Mouse (Mus musculus): ENCODE measurements around the gene Rgl3. TPM values are rescaled to one million over a fixed set of nuclear protein-coding genes. Genes with fewer than 3 reads are reported as not detected.

The Rgl3 gene
- polyA plus RNA-seq, 1 experiment from 2014 or later, result 1.3 TPM

GRCm38 (mm10) chr9:21963417-21963816 lies 25.8 kb downstream of the Rgl3 start, which contains the start of gene Epor:
Gene Epor, minus strand, starts transcription at chr9:21963506.
- no peak for ATAC-seq (ENCODE audit: low FRiP score)
- no peak for DNase-seq (ENCODE audit: low spot score)
- H3K9me3 ChIP-seq (ENCODE audit: control insufficient read depth, low read length), result no peaks in the 10 kb centered on the region
- H3K9ac ChIP-seq, result peak within 1 kb of the TSS; percentile 25; the same call in 1 of the 2 replicates
- H3K4me3 ChIP-seq (replicated peaks; ENCODE audit: low read length), result peak within 1 kb of the TSS; percentile 34
- H3K36me3 ChIP-seq (replicated peaks; ENCODE audit: control insufficient read depth, insufficient read depth), result no peaks in the 10 kb centered on the region
- H3K4me1 ChIP-seq (replicated peaks; ENCODE audit: control insufficient read depth, insufficient read depth, low read length), result peaks cover 17% of the 10 kb centered on the region
- 14% methylated on average over 8 of the region's 8 CpGs for WGBS
- H3K27ac ChIP-seq, result no peak within 1 kb of the TSS
- peak within 1 kb of the TSS; percentile 70 for H3K4me2 ChIP-seq (replicated peaks)
- peaks cover 47% of the 10 kb centered on the region for H3K27me3 ChIP-seq (ENCODE audit: control insufficient read depth, insufficient read depth, low read length)

GRCm38 (mm10) chr9:21962416-21963059 lies 26.7 kb downstream of the Rgl3 start:
- Histone ChIP-seq H3K4me1 (replicated peaks; ENCODE audit: control insufficient read depth, insufficient read depth, low read length) (peaks cover 17% of the 10 kb centered on the region), H3K27ac (no peak overlapping the region), H3K9ac (peak overlapping the region; percentile 25; the same call in 1 of the 2 replicates), H3K27me3 (ENCODE audit: control insufficient read depth, insufficient read depth, low read length) (peaks cover 47% of the 10 kb centered on the region), H3K4me3 (replicated peaks; ENCODE audit: low read length) (peak overlapping the region; percentile 34), H3K9me3 (ENCODE audit: control insufficient read depth, low read length) (no peaks in the 10 kb centered on the region), H3K36me3 (replicated peaks; ENCODE audit: control insufficient read depth, insufficient read depth) (no peaks in the 10 kb centered on the region), H3K4me2 (replicated peaks) (peak overlapping the region; percentile 70)
- ATAC-seq (ENCODE audit: low FRiP score) (peak; percentile 50; the same call in 1 of the 2 replicates), DNase-seq (ENCODE audit: low spot score) (no peak)
- WGBS, result 3% methylated on average over 34 of the region's 34 CpGs

- Histone ChIP-seq H3K4me3 (replicated peaks; ENCODE audit: low read length) (peak overlapping the region; percentile 34), H3K27ac (no peak overlapping the region), H3K9ac (peak overlapping the region; percentile 25), H3K36me3 (replicated peaks; ENCODE audit: control insufficient read depth, insufficient read depth) (no peaks in the 10 kb centered on the region), H3K9me3 (ENCODE audit: control insufficient read depth, low read length) (no peaks in the 10 kb centered on the region), H3K27me3 (ENCODE audit: control insufficient read depth, insufficient read depth, low read length) (peaks cover 47% of the 10 kb centered on the region), H3K4me1 (replicated peaks; ENCODE audit: control insufficient read depth, insufficient read depth, low read length) (peaks cover 17% of the 10 kb centered on the region), H3K4me2 (replicated peaks) (peak overlapping the region; percentile 70)
- ATAC-seq (ENCODE audit: low FRiP score) (peak; percentile 31; the same call in 1 of the 2 replicates), DNase-seq (ENCODE audit: low spot score) (no peak)
- under 1% methylated on average over 15 of the region's 15 CpGs for WGBS
Observed at GRCm38 (mm10) chr9:21962010-21962409, 27.2 kb downstream of the Rgl3 start.

- WGBS, result 2% methylated on average over 35 of the region's 35 CpGs
- no peaks in the 10 kb centered on the region for H3K9me3 ChIP-seq (ENCODE audit: control insufficient read depth, low read length)
- DNase-seq (ENCODE audit: low spot score) (no peak), ATAC-seq (ENCODE audit: low FRiP score) (no peak)
- H3K4me3 ChIP-seq (replicated peaks; ENCODE audit: low read length), result peak overlapping the region; percentile 34
- peak overlapping the region; percentile 25; the same call in 1 of the 2 replicates for H3K9ac ChIP-seq
- H3K36me3 ChIP-seq (replicated peaks; ENCODE audit: control insufficient read depth, insufficient read depth), result no peaks in the 10 kb centered on the region
- no peak overlapping the region for H3K27ac ChIP-seq
- H3K4me2 ChIP-seq (replicated peaks), result peak overlapping the region; percentile 70
- H3K27me3 ChIP-seq (ENCODE audit: control insufficient read depth, insufficient read depth, low read length), result peaks cover 47% of the 10 kb centered on the region
- H3K4me1 ChIP-seq (replicated peaks; ENCODE audit: control insufficient read depth, insufficient read depth, low read length), result peaks cover 18% of the 10 kb centered on the region
Observed at GRCm38 (mm10) chr9:21961366-21961980, 27.8 kb downstream of the Rgl3 start.

GRCm38 (mm10) chr9:21960558-21961208 lies 28.6 kb downstream of the Rgl3 start:
- Histone ChIP-seq H3K9ac (no peak overlapping the region), H3K36me3 (replicated peaks; ENCODE audit: control insufficient read depth, insufficient read depth) (no peaks in the 10 kb centered on the region), H3K4me1 (replicated peaks; ENCODE audit: control insufficient read depth, insufficient read depth, low read length) (peaks cover 21% of the 10 kb centered on the region), H3K27ac (no peak overlapping the region), H3K4me2 (replicated peaks) (no peak overlapping the region; the same call in 1 of the 2 replicates), H3K4me3 (replicated peaks; ENCODE audit: low read length) (no peak overlapping the region), H3K27me3 (ENCODE audit: control insufficient read depth, insufficient read depth, low read length) (peaks cover 47% of the 10 kb centered on the region), H3K9me3 (ENCODE audit: control insufficient read depth, low read length) (no peaks in the 10 kb centered on the region)
- WGBS, result 13% methylated on average over 26 of the region's 26 CpGs
- no peak for DNase-seq (ENCODE audit: low spot score)
- no peak for ATAC-seq (ENCODE audit: low FRiP score)

GRCm38 (mm10) chr9:21960135-21960534 lies 29.1 kb downstream of the Rgl3 start:
- peaks cover 47% of the 10 kb centered on the region for H3K27me3 ChIP-seq (ENCODE audit: control insufficient read depth, insufficient read depth, low read length)
- no peak for DNase-seq (ENCODE audit: low spot score)
- 55% methylated on average over 9 of the region's 9 CpGs for WGBS

GRCm38 (mm10) chr9:21959244-21959643 lies 30.0 kb downstream of the Rgl3 start:
- ATAC-seq (ENCODE audit: low FRiP score) (no peak), DNase-seq (ENCODE audit: low spot score) (no peak)
- H3K4me1 ChIP-seq (replicated peaks; ENCODE audit: control insufficient read depth, insufficient read depth, low read length), result peaks cover 21% of the 10 kb centered on the region
- no peak overlapping the region for H3K4me2 ChIP-seq (replicated peaks)
- WGBS, result 97% methylated on average over 7 of the region's 7 CpGs
- H3K36me3 ChIP-seq (replicated peaks; ENCODE audit: control insufficient read depth, insufficient read depth), result no peaks in the 10 kb centered on the region
- H3K9ac ChIP-seq, result no peak overlapping the region
- H3K27ac ChIP-seq, result no peak overlapping the region
- peaks cover 47% of the 10 kb centered on the region for H3K27me3 ChIP-seq (ENCODE audit: control insufficient read depth, insufficient read depth, low read length)
- no peak overlapping the region for H3K4me3 ChIP-seq (replicated peaks; ENCODE audit: low read length)
- H3K9me3 ChIP-seq (ENCODE audit: control insufficient read depth, low read length), result no peaks in the 10 kb centered on the region

More at GRCm38 (mm10) chr9:21960135-21960534, 29.1 kb downstream of the Rgl3 start:
- Histone ChIP-seq H3K36me3 (replicated peaks; ENCODE audit: control insufficient read depth, insufficient read depth) (no peaks in the 10 kb centered on the region), H3K9ac (no peak overlapping the region), H3K4me1 (replicated peaks; ENCODE audit: control insufficient read depth, insufficient read depth, low read length) (peaks cover 21% of the 10 kb centered on the region), H3K4me3 (replicated peaks; ENCODE audit: low read length) (no peak overlapping the region), H3K4me2 (replicated peaks) (no peak overlapping the region), H3K27ac (no peak overlapping the region), H3K9me3 (ENCODE audit: control insufficient read depth, low read length) (no peaks in the 10 kb centered on the region)
- ATAC-seq (ENCODE audit: low FRiP score), result no peak

- H3K36me3 ChIP-seq (replicated peaks; ENCODE audit: control insufficient read depth, insufficient read depth), result no peaks in the 10 kb centered on the region
- no peak overlapping the region for H3K9ac ChIP-seq
- 85% methylated on average over 5 of the region's 5 CpGs for WGBS
- peaks cover 25% of the 10 kb centered on the region for H3K4me1 ChIP-seq (replicated peaks; ENCODE audit: control insufficient read depth, insufficient read depth, low read length)
- no peak overlapping the region for H3K4me2 ChIP-seq (replicated peaks)
- H3K27ac ChIP-seq, result no peak overlapping the region
- H3K27me3 ChIP-seq (ENCODE audit: control insufficient read depth, insufficient read depth, low read length), result peaks cover 45% of the 10 kb centered on the region
- H3K9me3 ChIP-seq (ENCODE audit: control insufficient read depth, low read length), result no peaks in the 10 kb centered on the region
- ATAC-seq (ENCODE audit: low FRiP score), result no peak
- DNase-seq (ENCODE audit: low spot score), result no peak
- no peak overlapping the region for H3K4me3 ChIP-seq (replicated peaks; ENCODE audit: low read length)
Observed at GRCm38 (mm10) chr9:21958372-21958771, 30.9 kb downstream of the Rgl3 start.

GRCm38 (mm10) chr9:21955570-21956281 lies 33.5 kb downstream of the Rgl3 start, which contains the start of gene Swsap1:
Gene Swsap1, plus strand, starts transcription at chr9:21955755.
- H3K9ac ChIP-seq, result peak within 1 kb of the TSS; percentile 80
- H3K9me3 ChIP-seq (ENCODE audit: control insufficient read depth, low read length), result no peaks in the 10 kb centered on the region
- H3K27ac ChIP-seq, result peak within 1 kb of the TSS; percentile 97
- peaks cover 19% of the 10 kb centered on the region for H3K27me3 ChIP-seq (ENCODE audit: control insufficient read depth, insufficient read depth, low read length)
- under 1% methylated on average over 51 of the region's 54 CpGs for WGBS
- H3K4me3 ChIP-seq (replicated peaks; ENCODE audit: low read length), result peak within 1 kb of the TSS; percentile 64
- peak; percentile 98 for DNase-seq (ENCODE audit: low spot score)
- no peaks in the 10 kb centered on the region for H3K36me3 ChIP-seq (replicated peaks; ENCODE audit: control insufficient read depth, insufficient read depth)
- ATAC-seq (ENCODE audit: low FRiP score), result peak; percentile 98
- peaks cover 11% of the 10 kb centered on the region for H3K4me1 ChIP-seq (replicated peaks; ENCODE audit: control insufficient read depth, insufficient read depth, low read length)
- peak within 1 kb of the TSS; percentile 73 for H3K4me2 ChIP-seq (replicated peaks)
